Mouse (Mus musculus) kidney, embryonic 15.5 days (tissue): ENCODE measurements around the gene Gpatch1. TPM values are rescaled to one million over a fixed set of nuclear protein-coding genes. Genes with fewer than 3 reads are reported as not detected.
"Not testable (repeated sequence)": the region's sequence is repeated elsewhere in the genome, so short reads cannot be mapped to it uniquely, and the experiment has no call there.

Experiments used
- ATAC-seq: fragments of 200-750 bp; cut with Nextera tagmentation; replicated peaks from 2 replicates; pipeline ENCODE4 v1.8.0; 2017; ENCODE audit warnings: moderate TSS enrichment; ENCODE audit not compliant: low FRiP score
- H3K27ac ChIP-seq: fragments of 300-500 bp; sonication (generic); 2 replicates; pipeline ENCODE4 v1.5.1; 2015; ENCODE audit warnings: mild to moderate bottlenecking, inconsistent platforms
- H3K27me3 ChIP-seq: fragments of 300-500 bp; sonication (generic); 2 replicates; pipeline ENCODE4 v1.6.1; 2015; ENCODE audit warnings: inconsistent platforms
- H3K36me3 ChIP-seq: fragments of 300-500 bp; sonication (generic); 2 replicates; pipeline ENCODE4 v1.6.1; 2015; ENCODE audit warnings: inconsistent platforms
- H3K4me1 ChIP-seq: fragments of 300-500 bp; sonication (generic); 2 replicates; pipeline ENCODE4 v1.6.1; 2015; ENCODE audit warnings: inconsistent platforms
- H3K4me2 ChIP-seq: fragments of 300-500 bp; sonication (generic); 2 replicates; pipeline ENCODE4 v1.6.1; 2015; ENCODE audit warnings: moderate library complexity, mild to moderate bottlenecking, inconsistent platforms
- H3K4me3 ChIP-seq: fragments of 300-500 bp; sonication (generic); replicated peaks from 2 replicates; pipeline ENCODE4 v1.5.1; 2015; ENCODE audit warnings: mild to moderate bottlenecking, inconsistent platforms
- H3K9ac ChIP-seq: fragments of 300-500 bp; sonication (generic); 2 replicates; pipeline ENCODE4 v1.6.1; 2015; ENCODE audit warnings: mild to moderate bottlenecking, inconsistent platforms
- H3K9me3 ChIP-seq: fragments of 300-500 bp; sonication (generic); replicated peaks from 2 replicates; pipeline ENCODE4 v1.6.1; 2016; ENCODE audit warnings: inconsistent platforms
- WGBS: fragments of 180-500 bp; shearing (Covaris S2); methylation state at CpG from one replicate; pipeline ENCODE4 v1.1.7; 2015; ENCODE audit warnings: mixed read lengths; 5-methylcytosine and 5-hydroxymethylcytosine counted together
- polyA plus RNA-seq: library from polyadenylated mRNA; unstranded; fragments of >200 nt; fragmentation: Nextera tagmentation; extraction: Ambion mirVana; gene quantifications from 2 replicates; pipeline ENCODE4 v1.2.1, GENCODE M21; 2015

The Gpatch1 gene
- polyA plus RNA-seq, 1 experiment from 2014 or later, result 20.4 TPM

DNA sequence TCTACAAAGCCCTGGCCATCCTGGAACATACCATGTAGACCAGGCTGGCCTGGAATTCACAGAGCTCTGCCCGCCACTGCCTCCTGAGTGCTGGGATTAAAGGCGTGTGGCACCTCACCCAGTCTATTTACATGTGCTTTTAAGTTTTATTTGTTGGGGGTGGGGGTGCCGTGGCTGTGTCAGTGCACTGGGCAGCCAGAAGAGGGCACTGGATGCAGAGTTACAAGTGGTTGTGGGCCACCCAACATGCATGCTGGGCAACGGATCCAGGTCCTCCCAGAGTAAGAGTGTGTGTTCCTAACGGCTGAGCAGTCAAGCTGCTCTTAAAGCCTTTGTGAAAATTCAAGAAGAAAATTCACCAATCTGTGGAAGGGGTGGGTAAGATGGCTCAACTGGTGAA, 50.4 kb downstream of the Gpatch1 start:
- 69% methylated on average over 5 of the region's 5 CpGs for WGBS
- Histone ChIP-seq H3K4me1 (peaks cover 8% of the 10 kb centered on the region), H3K4me3 (no peak overlapping the region), H3K36me3 (no peaks in the 10 kb centered on the region), H3K9ac (no peak overlapping the region), H3K9me3 (no peaks in the 10 kb centered on the region), H3K4me2 (no peak overlapping the region), H3K27me3 (no peaks in the 10 kb centered on the region), H3K27ac (no peak overlapping the region)
- no peak for ATAC-seq

DNA sequence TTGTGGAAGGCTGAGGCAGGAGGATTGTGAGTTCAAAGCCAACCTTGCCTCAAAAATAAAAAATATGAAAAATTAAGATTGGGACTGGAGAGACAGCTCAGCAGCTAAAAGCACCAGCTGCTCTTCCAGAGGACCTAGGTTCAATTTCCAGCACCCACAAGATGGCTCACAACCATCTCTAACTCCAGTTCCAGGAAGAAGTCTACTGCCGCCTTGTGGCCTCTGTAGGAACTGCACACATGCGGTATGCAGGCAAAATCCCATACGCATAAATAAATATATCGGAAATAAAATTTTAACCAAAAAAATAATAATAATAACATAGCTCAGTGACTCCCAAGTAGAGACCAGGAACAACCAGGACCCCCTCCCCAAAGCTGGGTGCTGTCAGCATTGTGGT, 51.6 kb downstream of the Gpatch1 start:
- 83% methylated on average over 4 of the region's 4 CpGs for WGBS
- Histone ChIP-seq H3K9me3 (no peaks in the 10 kb centered on the region), H3K4me1 (peaks cover 8% of the 10 kb centered on the region), H3K4me3 (no peak overlapping the region), H3K9ac (no peak overlapping the region), H3K27me3 (no peaks in the 10 kb centered on the region), H3K4me2 (no peak overlapping the region), H3K36me3 (no peaks in the 10 kb centered on the region), H3K27ac (no peak overlapping the region)
- ATAC-seq, result no peak

GRCm38 (mm10) chr7:35264746-35265145, 53.5 kb downstream of the Gpatch1 start:
- no peaks in the 10 kb centered on the region for H3K36me3 ChIP-seq
- no peak for ATAC-seq
- 11% methylated on average over 7 of the region's 7 CpGs for WGBS

DNA sequence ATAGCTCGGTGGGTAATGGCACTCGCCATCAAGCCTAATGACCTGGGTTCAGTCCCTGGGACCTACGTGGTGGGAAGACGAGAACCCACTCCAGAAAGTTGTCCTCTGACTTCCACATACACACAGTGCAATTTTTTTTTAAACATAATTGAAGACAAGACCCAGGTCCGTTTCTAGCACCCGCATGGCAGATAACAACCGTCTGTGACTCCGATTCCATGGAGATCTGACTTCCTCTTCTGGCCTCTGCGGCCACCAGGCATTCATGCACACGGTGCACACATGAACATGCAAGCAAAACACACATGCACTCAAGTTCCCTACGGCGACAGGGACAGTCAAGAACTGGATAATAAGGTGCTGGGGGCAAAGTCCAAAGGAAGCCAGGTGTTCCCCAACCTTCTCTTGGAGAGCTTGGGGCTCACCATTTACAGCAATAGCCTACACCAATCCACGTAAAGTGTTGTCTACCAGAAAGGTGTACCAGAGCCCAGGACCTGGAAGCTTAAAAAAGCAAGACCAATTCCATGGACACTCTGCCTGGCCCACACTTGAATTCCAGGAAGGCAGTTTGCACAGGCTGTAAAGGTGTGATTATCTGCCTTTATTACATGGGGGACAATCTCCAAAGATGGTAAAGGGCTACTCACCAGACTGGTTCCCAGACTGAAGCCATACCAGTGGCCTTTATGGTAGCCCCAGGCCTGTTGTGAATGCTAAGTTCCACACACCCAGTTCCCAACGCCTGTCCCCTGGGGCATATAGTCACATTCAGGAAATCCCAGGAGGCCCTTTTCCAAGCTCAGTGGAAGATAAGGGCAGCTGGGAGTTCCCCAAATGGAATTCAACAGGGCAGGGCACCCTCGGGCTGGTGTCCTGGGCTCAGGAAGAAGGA, 54.4 kb downstream of the Gpatch1 start:
- no peaks in the 10 kb centered on the region for H3K27me3 ChIP-seq
- no peak for ATAC-seq
- no peak overlapping the region for H3K4me3 ChIP-seq
- no peaks in the 10 kb centered on the region for H3K4me1 ChIP-seq
- H3K36me3 ChIP-seq, result no peaks in the 10 kb centered on the region
- no peak overlapping the region for H3K9ac ChIP-seq
- H3K9me3 ChIP-seq, result no peaks in the 10 kb centered on the region
- H3K4me2 ChIP-seq, result no peak overlapping the region
- no peak overlapping the region for H3K27ac ChIP-seq
- WGBS, result 78% methylated on average over 15 of the region's 15 CpGs

More at GRCm38 (mm10) chr7:35264746-35265145, 53.5 kb downstream of the Gpatch1 start:
- no peaks in the 10 kb centered on the region for H3K9me3 ChIP-seq
- H3K4me1 ChIP-seq, result peaks cover 7% of the 10 kb centered on the region
- no peak overlapping the region for H3K27ac ChIP-seq
- H3K4me3 ChIP-seq, result no peak overlapping the region
- H3K4me2 ChIP-seq, result no peak overlapping the region
- H3K9ac ChIP-seq, result no peak overlapping the region
- no peaks in the 10 kb centered on the region for H3K27me3 ChIP-seq

DNA sequence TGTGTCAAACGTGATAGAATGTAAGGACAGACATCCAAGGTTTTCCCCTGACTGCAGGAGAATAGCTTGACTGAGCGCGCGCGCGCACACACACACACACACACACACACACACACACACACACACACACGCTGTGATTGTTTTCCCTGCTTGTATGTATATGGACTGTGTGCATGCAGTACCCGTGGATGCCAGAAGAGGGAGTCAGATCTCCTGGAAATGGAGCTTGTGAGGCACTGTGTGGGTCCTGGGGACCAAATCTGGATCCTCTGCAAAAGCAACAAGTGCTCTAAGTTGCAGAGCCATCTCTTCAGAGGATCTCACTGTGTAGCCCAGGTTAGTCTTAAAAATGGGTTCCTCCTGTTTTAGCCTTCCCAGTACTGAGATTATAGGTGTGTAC, 58.9 kb downstream of the Gpatch1 start:
- Histone ChIP-seq H3K4me1 (0 out of 2 replicates have a peak, but pooled peaks cover 9% of the 10 kb centered on the region), H3K27ac (no peak overlapping the region), H3K4me3 (no peak overlapping the region), H3K27me3 (no peaks in the 10 kb centered on the region), H3K9me3 (no peaks in the 10 kb centered on the region), H3K9ac (no peak overlapping the region), H3K36me3 (no peaks in the 10 kb centered on the region), H3K4me2 (no peak overlapping the region)
- 88% methylated on average over 8 of the region's 8 CpGs for WGBS
- ATAC-seq, result no peak

DNA sequence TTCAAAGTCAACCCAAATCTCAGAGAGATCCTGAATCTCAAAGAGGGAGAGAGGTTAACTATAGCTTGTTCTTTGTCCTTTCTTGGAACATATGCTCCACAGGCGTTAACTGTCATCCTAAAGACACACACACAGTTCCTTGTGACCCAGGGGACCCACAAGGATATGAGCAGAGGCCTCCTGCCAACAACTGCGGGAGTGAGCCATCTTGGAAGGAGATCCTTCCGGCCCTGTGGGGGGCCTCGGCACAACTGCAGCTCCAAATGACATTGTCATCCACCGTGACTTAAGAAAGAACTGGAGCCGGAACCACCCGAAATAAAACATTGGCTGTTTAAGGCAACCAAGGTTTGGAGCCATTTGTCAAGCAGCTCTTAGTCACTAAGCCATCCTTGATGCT, 59.9 kb downstream of the Gpatch1 start:
- Histone ChIP-seq H3K36me3 (no peaks in the 10 kb centered on the region), H3K27me3 (no peaks in the 10 kb centered on the region), H3K27ac (no peak overlapping the region), H3K9me3 (no peaks in the 10 kb centered on the region), H3K4me3 (no peak overlapping the region), H3K4me1 (0 out of 2 replicates have a peak, but pooled peaks cover 9% of the 10 kb centered on the region), H3K9ac (no peak overlapping the region), H3K4me2 (no peak overlapping the region)
- WGBS, result 46% methylated on average over 7 of the region's 7 CpGs
- no peak for ATAC-seq

GRCm38 (mm10) chr7:35252041-35252558, 66.1 kb downstream of the Gpatch1 start:
- Histone ChIP-seq H3K4me1 (peaks cover 12% of the 10 kb centered on the region; the same call in 1 of the 2 replicates), H3K9ac (no peak overlapping the region), H3K4me3 (peak overlapping the region; percentile 24), H3K27me3 (no peaks in the 10 kb centered on the region), H3K9me3 (no peaks in the 10 kb centered on the region), H3K27ac (no peak overlapping the region), H3K4me2 (peak overlapping the region; percentile 50), H3K36me3 (no peaks in the 10 kb centered on the region)
- WGBS, result 11% methylated on average over 12 of the region's 13 CpGs
- peak; percentile 70; the same call in 1 of the 2 replicates for ATAC-seq

DNA sequence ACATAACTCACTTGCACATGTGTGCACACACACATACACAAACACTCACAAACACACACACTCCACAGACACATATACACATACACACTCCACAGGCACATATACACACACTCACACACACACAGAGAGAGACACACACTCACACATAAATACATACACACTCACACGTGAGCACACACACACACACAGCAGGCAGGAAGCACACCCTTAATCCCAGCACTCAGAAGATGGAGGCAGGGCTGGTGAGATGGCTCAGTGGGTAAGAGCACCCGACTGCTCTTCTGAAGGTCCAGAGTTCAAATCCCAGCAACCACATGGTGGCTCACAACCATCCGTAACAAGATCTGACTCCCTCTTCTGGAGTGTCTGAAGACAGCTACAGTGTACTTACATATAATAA, 80.3 kb downstream of the Gpatch1 start:
- not testable (repeated sequence) for H3K4me3 ChIP-seq, H3K27ac ChIP-seq, H3K9ac ChIP-seq, H3K36me3 ChIP-seq, H3K4me2 ChIP-seq, ATAC-seq, H3K27me3 ChIP-seq, H3K9me3 ChIP-seq
- H3K4me1 ChIP-seq, result peaks cover 20% of the 10 kb centered on the region
- 67% methylated on average over 2 of the region's 3 CpGs for WGBS

GRCm38 (mm10) chr7:35235308-35235707, 82.9 kb downstream of the Gpatch1 start:
- no peaks in the 10 kb centered on the region for H3K36me3 ChIP-seq
- peaks cover 21% of the 10 kb centered on the region for H3K4me1 ChIP-seq
- 0 out of 2 replicates have a peak, but pooled peaks have one; percentile 40 for ATAC-seq
- H3K27ac ChIP-seq, result peak overlapping the region; percentile 82
- no peak overlapping the region for H3K9ac ChIP-seq
- WGBS, result 20% methylated on average over 9 of the region's 9 CpGs
- H3K4me3 ChIP-seq, result peak overlapping the region; percentile 72
- H3K27me3 ChIP-seq, result no peaks in the 10 kb centered on the region
- peaks cover 5% of the 10 kb centered on the region; the same call in 1 of the 2 replicates for H3K9me3 ChIP-seq
- peak overlapping the region; percentile 60 for H3K4me2 ChIP-seq

DNA sequence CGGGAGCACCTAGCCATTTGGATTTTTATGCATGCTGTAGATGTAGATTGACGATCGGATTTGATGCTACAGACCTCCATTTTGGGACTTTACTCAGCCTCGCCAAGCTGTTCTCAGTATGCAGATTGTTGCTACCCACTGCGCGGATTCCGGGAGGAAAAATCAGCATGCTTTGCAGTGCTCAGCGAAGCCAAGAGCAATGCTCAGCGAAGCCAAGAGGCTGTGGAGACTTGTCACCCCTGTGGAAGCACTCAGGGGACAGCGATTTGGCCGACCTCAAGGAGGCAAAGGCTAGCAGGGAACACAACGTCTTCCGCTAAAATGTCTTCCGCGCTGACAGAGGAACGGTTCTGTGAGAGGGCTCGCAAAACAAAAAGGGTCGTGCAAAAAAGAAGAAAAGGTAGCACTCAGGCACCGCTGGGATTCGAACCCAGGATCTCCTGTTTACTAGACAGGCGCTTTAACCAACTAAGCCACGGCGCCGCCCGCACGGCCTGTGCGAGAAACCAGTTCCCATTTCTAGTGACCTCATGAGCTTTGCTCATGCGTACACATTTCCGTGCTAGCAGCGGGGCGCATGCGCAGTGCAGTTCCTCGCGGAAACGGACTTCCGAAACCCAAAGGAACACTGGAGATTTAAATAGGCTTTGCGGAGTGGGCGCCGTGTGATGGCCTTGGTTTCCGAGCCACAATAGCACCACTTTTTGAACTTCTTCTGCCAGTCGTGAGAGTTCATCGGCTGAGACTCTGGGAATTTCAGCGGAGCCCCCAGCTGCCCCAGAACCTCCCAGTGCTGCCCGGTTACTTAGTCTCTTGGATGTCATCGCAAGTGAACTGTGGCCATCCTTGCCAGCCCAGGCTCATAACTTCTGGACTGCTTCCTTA, 83.6 kb downstream of the Gpatch1 start:
- H3K36me3 ChIP-seq, result no peaks in the 10 kb centered on the region
- peak overlapping the region; percentile 60 for H3K4me2 ChIP-seq
- peak overlapping the region; percentile 72 for H3K4me3 ChIP-seq
- peak; percentile 96 for ATAC-seq
- H3K27ac ChIP-seq, result peak overlapping the region; percentile 98
- under 1% methylated on average over 45 of the region's 45 CpGs for WGBS
- H3K27me3 ChIP-seq, result no peaks in the 10 kb centered on the region
- peak overlapping the region; percentile 55 for H3K9ac ChIP-seq
- H3K9me3 ChIP-seq, result peaks cover 5% of the 10 kb centered on the region; the same call in 1 of the 2 replicates
- H3K4me1 ChIP-seq, result peaks cover 21% of the 10 kb centered on the region

- Histone ChIP-seq H3K27me3 (no peaks in the 10 kb centered on the region), H3K9me3 (peaks cover 5% of the 10 kb centered on the region; the same call in 1 of the 2 replicates), H3K4me3 (peak overlapping the region; percentile 72), H3K4me1 (peaks cover 21% of the 10 kb centered on the region), H3K9ac (peak overlapping the region; percentile 50), H3K4me2 (peak overlapping the region; percentile 60), H3K27ac (peak overlapping the region; percentile 98), H3K36me3 (no peaks in the 10 kb centered on the region)
- WGBS, result 45% methylated on average over 12 of the region's 12 CpGs
- ATAC-seq, result no peak
Measured at GRCm38 (mm10) chr7:35233861-35234260, 84.4 kb downstream of the Gpatch1 start.
